In the genomic region with DNA sequence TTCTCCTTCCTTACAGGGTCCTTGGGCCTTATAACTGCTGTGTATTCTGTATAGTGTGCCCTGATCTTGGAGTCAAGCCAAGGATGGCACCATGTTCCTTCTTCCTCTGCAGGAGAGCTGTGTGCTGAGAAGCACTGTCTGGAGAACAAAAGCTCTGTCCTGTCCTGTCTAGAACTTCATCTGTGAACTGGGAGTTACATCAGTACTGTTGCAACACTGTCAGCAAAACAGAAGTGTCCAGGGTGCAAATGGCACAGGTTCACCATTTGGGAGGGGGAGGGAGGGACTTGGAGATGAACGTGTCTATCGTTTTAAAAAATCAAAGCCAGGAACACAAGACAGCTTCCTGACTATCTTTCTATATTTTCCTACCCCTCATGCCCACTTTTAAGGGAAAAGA, we compare ENCODE assay signal across 9 mouse cellular contexts. TPM values are rescaled to one million over a fixed set of nuclear protein-coding genes. Genes with fewer than 3 reads are reported as not detected.
DNase-seq lines count a peak whose midpoint lies in the region; ATAC-seq and TF ChIP-seq lines count a peak whose summit lies in the region.
"Had no signal": no experiment of that assay in that cellular context is flagged by ENCODE, and none has a peak within 500 bp of the region (broad histone marks: within the 10 kb centered on the region; RNA-seq: fewer than 3 reads in every experiment).

No protein-coding gene starts in this region.

- peak overlapping the region; percentile 42; the same call in 1 of the 2 replicates for H3K27ac ChIP-seq in heart, embryonic 10.5 days
- no peak overlapping the region for H3K27ac ChIP-seq in heart, embryonic 11.5 days (ENCODE audit: low read depth, low read length)
- H3K27ac ChIP-seq in liver, embryonic 12.5 days = no peak overlapping the region
- H3K27ac ChIP-seq in liver, embryonic 11.5 days (ENCODE audit: low read depth, low read length) = no peak overlapping the region
- peak overlapping the region; percentile 86 for H3K27ac ChIP-seq in liver, postnatal 0 days (ENCODE audit: low read depth)

- no peaks in the 10 kb centered on the region for H3K9me3 ChIP-seq in heart, embryonic 10.5 days
- no peaks in the 10 kb centered on the region for H3K9me3 ChIP-seq in heart, embryonic 11.5 days (replicated peaks; ENCODE audit: control insufficient read depth, low read length)
- H3K9me3 ChIP-seq in liver, embryonic 12.5 days (replicated peaks) = no peaks in the 10 kb centered on the region
- H3K9me3 ChIP-seq in liver, embryonic 11.5 days (ENCODE audit: control insufficient read depth, low read length) = no peaks in the 10 kb centered on the region
- H3K9me3 ChIP-seq in liver, postnatal 0 days (ENCODE audit: low read length) = no peaks in the 10 kb centered on the region

- 82% methylated on average over 2 of the region's 2 CpGs for WGBS in heart, embryonic 10.5 days
- WGBS in heart, embryonic 11.5 days (ENCODE audit: insufficient replicate concordance) = 72% methylated on average over 2 of the region's 2 CpGs
- 63% methylated on average over 2 of the region's 2 CpGs for WGBS in liver, embryonic 12.5 days (ENCODE audit: insufficient replicate concordance)
- WGBS in liver, embryonic 11.5 days = 59% methylated on average over 2 of the region's 2 CpGs
- WGBS in liver, postnatal 0 days (ENCODE audit: insufficient replicate concordance) = 53% methylated on average over 2 of the region's 2 CpGs

- 0 out of 2 replicates have a peak, but pooled peaks have one; percentile 22 for TF ChIP-seq EP300 in liver, postnatal 0 days (IDR thresholded peaks at IDR 0.05; ENCODE audit: low read depth)

- no peak for ATAC-seq in heart, embryonic 11.5 days (replicated peaks; ENCODE audit: insufficient number of reproducible peaks, low FRiP score, low TSS enrichment)
- ATAC-seq in liver, embryonic 12.5 days = peak; percentile 50; the same call in 1 of the 2 replicates
- no peak for ATAC-seq in liver, embryonic 11.5 days (replicated peaks; ENCODE audit: low FRiP score)
- peak; percentile 78 for ATAC-seq in liver, postnatal 0 days
- no peak for ATAC-seq in frontal cortex, adult (ENCODE audit: low TSS enrichment)

- H3K4me2 ChIP-seq in heart, embryonic 11.5 days = no peak overlapping the region
- no peak overlapping the region for H3K4me2 ChIP-seq in liver, embryonic 12.5 days
- H3K4me2 ChIP-seq in liver, embryonic 11.5 days = no peak overlapping the region
- peak overlapping the region; percentile 69 for H3K4me2 ChIP-seq in liver, postnatal 0 days (ENCODE audit: low read depth, low read length)

- H3K4me3 ChIP-seq in heart, embryonic 10.5 days = no peak overlapping the region
- no peak overlapping the region for H3K4me3 ChIP-seq in heart, embryonic 11.5 days (ENCODE audit: low read depth, low read length)
- H3K4me3 ChIP-seq in liver, embryonic 12.5 days = no peak overlapping the region
- H3K4me3 ChIP-seq in liver, embryonic 11.5 days (ENCODE audit: low read depth, low read length) = no peak overlapping the region
- H3K4me3 ChIP-seq in liver, postnatal 0 days (ENCODE audit: low read depth, low read length) = peak overlapping the region; percentile 46; the same call in 1 of the 2 replicates
- H3K4me3 ChIP-seq: myocyte had no signal

- peaks cover 27% of the 10 kb centered on the region for H3K4me1 ChIP-seq in heart, embryonic 10.5 days
- H3K4me1 ChIP-seq in heart, embryonic 11.5 days (ENCODE audit: control insufficient read depth, insufficient read depth, low read length) = peaks cover 29% of the 10 kb centered on the region
- H3K4me1 ChIP-seq in liver, embryonic 12.5 days = no peaks in the 10 kb centered on the region; the same call in 1 of the 2 replicates
- no peaks in the 10 kb centered on the region for H3K4me1 ChIP-seq in liver, embryonic 11.5 days (replicated peaks; ENCODE audit: control insufficient read depth, insufficient read depth, low read length)
- peaks cover 28% of the 10 kb centered on the region for H3K4me1 ChIP-seq in liver, postnatal 0 days (ENCODE audit: insufficient read depth)

- TF ChIP-seq CTCF in brain, embryonic 14.5 days (IDR thresholded peaks at IDR 0.05; ENCODE audit: borderline replicate concordance, extremely low read depth, insufficient read depth, insufficient read length) = no peak
- TF ChIP-seq CTCF in liver, postnatal 0 days (IDR thresholded peaks at IDR 0.05; ENCODE audit: low read depth) = no peak

- TF ChIP-seq POLR2A in brain, embryonic 14.5 days (IDR thresholded peaks at IDR 0.05; ENCODE audit: borderline replicate concordance, extremely low read depth, insufficient read depth, insufficient read length, poor library complexity, severe bottlenecking) = no peak

- no peaks in the 10 kb centered on the region for H3K27me3 ChIP-seq in heart, embryonic 10.5 days (ENCODE audit: insufficient read depth, poor library complexity, severe bottlenecking)
- H3K27me3 ChIP-seq in heart, embryonic 11.5 days (ENCODE audit: control insufficient read depth, insufficient read depth, low read length) = no peaks in the 10 kb centered on the region
- no peaks in the 10 kb centered on the region for H3K27me3 ChIP-seq in liver, embryonic 12.5 days (replicated peaks)
- no peaks in the 10 kb centered on the region for H3K27me3 ChIP-seq in liver, embryonic 11.5 days (replicated peaks; ENCODE audit: control insufficient read depth, insufficient read depth, low read length)
- no peaks in the 10 kb centered on the region for H3K27me3 ChIP-seq in liver, postnatal 0 days (ENCODE audit: insufficient read depth, low read length)

- H3K36me3 ChIP-seq in heart, embryonic 10.5 days = no peaks in the 10 kb centered on the region
- H3K36me3 ChIP-seq in heart, embryonic 11.5 days (ENCODE audit: control insufficient read depth, insufficient read depth, low read length) = no peaks in the 10 kb centered on the region
- H3K36me3 ChIP-seq in liver, embryonic 12.5 days = no peaks in the 10 kb centered on the region
- H3K36me3 ChIP-seq in liver, embryonic 11.5 days (ENCODE audit: control insufficient read depth, insufficient read depth, low read length) = no peaks in the 10 kb centered on the region
- H3K36me3 ChIP-seq in liver, postnatal 0 days (replicated peaks; ENCODE audit: insufficient read depth, low read length) = no peaks in the 10 kb centered on the region

- no peak overlapping the region for H3K9ac ChIP-seq in heart, embryonic 11.5 days (ENCODE audit: low read depth, low read length)
- H3K9ac ChIP-seq in liver, embryonic 12.5 days = no peak overlapping the region
- no peak overlapping the region for H3K9ac ChIP-seq in liver, embryonic 11.5 days (ENCODE audit: low read depth, low read length)
- no peak overlapping the region for H3K9ac ChIP-seq in liver, postnatal 0 days (replicated peaks)

- no peak for DNase-seq in heart, embryonic 10.5 days (ENCODE audit: low spot score)
- DNase-seq in liver, embryonic 11.5 days (ENCODE audit: low spot score) = no peak
- peak; percentile 6 for DNase-seq in brain, embryonic 14.5 days (ENCODE audit: low read depth)
- peak; percentile 47 for DNase-seq in liver, postnatal 0 days

RNA-seq across cellular contexts. Expression of a gene that starts 1.4 kb away (rescaled TPM):
- polyA plus RNA-seq in heart, embryonic 10.5 days (2016; fragmentation: Nextera tagmentation; extraction: Ambion mirVana) = 0.16 and 0.57 TPM in 2 replicates
- 0.97 and 1.1 TPM in 2 replicates for polyA plus RNA-seq in heart, embryonic 11.5 days (2014; fragmentation: Nextera tagmentation; extraction: Ambion mirVana)
- 2.2 and 2.8 TPM in 2 replicates for polyA plus RNA-seq in liver, embryonic 12.5 days (2016; fragmentation: Nextera tagmentation; extraction: Ambion mirVana)
- 0.99 and 1.9 TPM in 2 replicates for polyA plus RNA-seq in liver, embryonic 11.5 days (2014; fragmentation: Nextera tagmentation; extraction: Ambion mirVana)
- polyA plus RNA-seq in brain, embryonic 14.5 days (2012; rRNA removed) = 0.04 and 0.07 TPM in 2 replicates
- 35.9 and 43.5 TPM in 2 replicates for polyA plus RNA-seq in liver, postnatal 0 days (2015; fragmentation: Nextera tagmentation; extraction: Ambion mirVana)
- polyA plus RNA-seq: limb, embryonic 11.5 days; myocyte had no signal

Comparison
In these comparisons a context has a peak if more than half of its experiments do, and no peak if none do; other contexts are left out.
1. DNase-seq: peak in brain, embryonic 14.5 days (single experiment) and liver, postnatal 0 days (single experiment); none in heart, embryonic 10.5 days (single experiment) and liver, embryonic 11.5 days (single experiment).
2. H3K27ac ChIP-seq: peak in heart, embryonic 10.5 days (single experiment) and liver, postnatal 0 days (single experiment); none in heart, embryonic 11.5 days (single experiment), liver, embryonic 12.5 days (single experiment) and liver, embryonic 11.5 days (single experiment).
3. ATAC-seq: peak in liver, embryonic 12.5 days (single experiment) and liver, postnatal 0 days (single experiment); none in heart, embryonic 11.5 days (single experiment), liver, embryonic 11.5 days (single experiment) and frontal cortex, adult (single experiment).